Mouse (Mus musculus) small intestine, adult 2 months (tissue): ENCODE measurements around the gene Dad1. TPM values are rescaled to one million over a fixed set of nuclear protein-coding genes. Genes with fewer than 3 reads are reported as not detected.

Experiments used
- H3K27ac ChIP-seq: fragments of 200-500 bp; 2 replicates; pipeline ENCODE4 v1.5.1; 2012; ENCODE audit warnings: low read depth, low read length, control low read depth, inconsistent platforms; ENCODE audit not compliant: insufficient read depth
- H3K27me3 ChIP-seq: fragments of 200-500 bp; 2 replicates; pipeline ENCODE4 v1.6.1; 2012; ENCODE audit warnings: mild to moderate bottlenecking, moderate library complexity, low read length, inconsistent platforms; ENCODE audit not compliant: control insufficient read depth, insufficient read depth
- H3K36me3 ChIP-seq: fragments of 200-500 bp; 2 replicates; pipeline ENCODE4 v1.6.1; 2012; ENCODE audit warnings: mild to moderate bottlenecking, low read length, control low read depth, inconsistent platforms; ENCODE audit not compliant: control insufficient read depth, insufficient read depth
- H3K4me1 ChIP-seq: fragments of 200-500 bp; 2 replicates; pipeline ENCODE4 v1.6.1; 2012; ENCODE audit warnings: low read length, inconsistent platforms, mixed read lengths; ENCODE audit not compliant: control insufficient read depth, insufficient read depth, insufficient read length
- H3K4me3 ChIP-seq: fragments of 200-500 bp; 2 replicates; pipeline ENCODE4 v1.5.1; 2012; ENCODE audit warnings: low read depth, mild to moderate bottlenecking, control low read depth, inconsistent platforms, low read length, moderate library complexity
- CTCF ChIP-seq: fragments of 200-500 bp; IDR thresholded peaks from 2 replicates; pipeline ENCODE4 v1.5.1; 2012; ENCODE audit warnings: low read depth, mild to moderate bottlenecking, control low read depth, inconsistent platforms, low read length, moderate library complexity, mixed read lengths; ENCODE audit not compliant: insufficient replicate concordance, insufficient read length; ENCODE audit errors: extremely low read depth
- POLR2A ChIP-seq: fragments of 200-500 bp; IDR thresholded peaks from 2 replicates; pipeline ENCODE4 v1.6.1; 2012; ENCODE audit warnings: low read depth, mild to moderate bottlenecking, control low read depth, inconsistent platforms, low read length, moderate library complexity
- WGBS: fragments of 180-500 bp; shearing (Covaris S2); methylation state at CpG from one replicate; pipeline ENCODE4 v1.1.7; 2018; 5-methylcytosine and 5-hydroxymethylcytosine counted together
- polyA plus RNA-seq: library from polyadenylated mRNA; depleted of rRNA; stranded (reverse); fragments of >200 nt; gene quantifications from 2 replicates; pipeline ENCODE4 v1.2.3, GENCODE M21; 2012

Gene Dad1
- polyA plus RNA-seq, 1 experiment: 627 TPM

DNA sequence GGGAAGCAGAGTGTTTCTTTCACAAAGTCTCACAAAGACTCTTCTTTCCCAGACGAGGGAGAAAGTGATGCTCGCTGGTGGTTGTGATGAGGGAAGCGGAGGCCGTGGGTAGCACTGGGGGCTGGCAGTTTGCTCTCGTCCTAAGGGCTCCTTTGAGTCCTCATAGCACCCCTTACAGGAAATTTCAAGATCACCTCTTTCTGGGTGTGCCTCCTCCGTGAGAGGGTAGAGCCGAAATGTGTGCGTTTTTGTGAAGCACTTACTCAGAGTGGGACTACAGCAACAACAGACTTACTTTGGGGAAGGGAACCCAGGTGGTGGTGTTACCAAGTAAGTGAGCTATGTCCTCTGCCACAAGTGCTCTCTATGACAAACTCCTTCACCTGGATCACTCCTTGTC lies 42.7 kb downstream of the Dad1 start:
- H3K4me3 ChIP-seq: no peak overlapping the region
- peaks cover 9% of the 10 kb centered on the region; the same call in 1 of the 2 replicates for H3K4me1 ChIP-seq
- H3K36me3 ChIP-seq: no peaks in the 10 kb centered on the region
- no peak for TF ChIP-seq POLR2A
- no peak for TF ChIP-seq CTCF
- 89% methylated on average over 8 of the region's 8 CpGs for WGBS
- no peaks in the 10 kb centered on the region for H3K27me3 ChIP-seq
- no peak overlapping the region for H3K27ac ChIP-seq

DNA sequence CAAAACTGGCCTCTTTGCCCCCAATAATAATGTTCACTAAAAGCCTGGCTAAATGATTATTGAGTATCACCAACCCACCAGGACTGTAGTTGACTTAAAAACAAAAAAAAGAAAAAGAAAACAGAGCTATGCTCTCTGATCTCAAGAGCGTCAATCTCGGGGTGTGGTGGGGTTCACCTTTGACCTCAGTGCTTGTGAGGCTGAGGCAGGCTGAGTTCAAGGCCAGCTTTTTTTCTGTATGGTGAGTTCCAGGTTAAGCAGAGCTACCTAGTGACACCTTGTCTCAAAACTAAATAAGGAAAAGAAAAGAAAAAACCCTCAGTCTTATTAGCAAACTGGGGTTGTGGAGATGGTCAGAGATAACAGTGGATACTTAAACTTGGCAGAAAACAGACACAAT lies 43.5 kb downstream of the Dad1 start:
- H3K4me1 ChIP-seq: peaks cover 2% of the 10 kb centered on the region; the same call in 1 of the 2 replicates
- H3K36me3 ChIP-seq: no peaks in the 10 kb centered on the region
- no peak overlapping the region for H3K27ac ChIP-seq
- TF ChIP-seq CTCF: no peak
- TF ChIP-seq POLR2A: no peak
- H3K4me3 ChIP-seq: no peak overlapping the region
- 62% methylated on average over 2 of the region's 2 CpGs for WGBS
- no peaks in the 10 kb centered on the region for H3K27me3 ChIP-seq

DNA sequence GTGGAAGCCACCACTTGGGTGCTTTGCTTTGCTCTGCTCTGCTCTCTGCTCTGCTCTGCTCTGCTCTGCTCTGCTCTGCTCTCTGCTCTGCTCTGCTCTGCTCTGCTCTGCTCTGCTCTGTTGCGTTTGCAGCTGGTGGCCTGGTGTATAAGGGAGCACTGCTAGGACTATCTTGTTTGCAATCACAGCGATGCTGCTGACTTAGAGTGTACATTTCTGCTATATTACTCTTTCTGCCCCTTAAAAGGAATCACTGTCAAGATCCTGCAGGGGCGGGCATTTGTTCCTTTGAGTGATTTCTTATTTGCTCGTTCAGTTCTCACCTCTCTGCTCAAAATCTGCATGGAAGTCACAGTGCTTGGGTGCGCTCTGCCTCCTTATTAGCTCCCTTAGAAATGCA lies 44.0 kb downstream of the Dad1 start:
- WGBS: 77% methylated on average over 5 of the region's 5 CpGs
- no peak overlapping the region for H3K27ac ChIP-seq

GRCm38 (mm10) chr14:54208741-54209140 lies 45.2 kb downstream of the Dad1 start:
- no peaks in the 10 kb centered on the region for H3K36me3 ChIP-seq
- no peak for TF ChIP-seq CTCF
- TF ChIP-seq POLR2A: no peak
- no peaks in the 10 kb centered on the region for H3K27me3 ChIP-seq
- H3K4me3 ChIP-seq: no peak overlapping the region
- no peak overlapping the region for H3K27ac ChIP-seq
- H3K4me1 ChIP-seq: no peaks in the 10 kb centered on the region
- 86% methylated on average over 6 of the region's 6 CpGs for WGBS

More for the DNA sequence above, 44.0 kb downstream of the Dad1 start:
- Histone ChIP-seq H3K4me3 (no peak overlapping the region), H3K36me3 (no peaks in the 10 kb centered on the region), H3K4me1 (peaks cover 2% of the 10 kb centered on the region; the same call in 1 of the 2 replicates), H3K27me3 (no peaks in the 10 kb centered on the region)
- TF ChIP-seq CTCF (no peak), POLR2A (no peak)

DNA sequence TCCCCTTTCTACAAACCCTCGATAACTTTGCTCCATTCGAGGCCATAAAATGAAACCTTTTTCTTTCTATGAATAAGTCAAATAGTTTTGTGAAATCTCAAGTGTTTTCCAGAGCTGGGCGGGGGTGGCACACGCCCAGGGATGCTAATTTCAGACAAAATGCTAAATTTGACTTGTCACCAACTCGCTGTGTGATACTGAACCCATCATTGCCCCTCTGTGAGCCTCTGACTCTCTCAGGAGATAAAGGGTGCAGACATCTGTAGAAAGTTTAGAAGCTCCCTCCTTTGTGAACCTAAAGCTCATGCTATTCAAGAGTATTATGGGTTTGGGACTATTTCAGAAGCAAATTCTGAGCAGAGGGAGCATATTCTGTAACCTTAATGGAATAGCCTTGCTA lies 46.0 kb downstream of the Dad1 start:
- Histone ChIP-seq H3K36me3 (no peaks in the 10 kb centered on the region), H3K4me1 (no peaks in the 10 kb centered on the region), H3K27ac (no peak overlapping the region; the same call in 1 of the 2 replicates)

GRCm38 (mm10) chr14:54206750-54207550 lies 47.0 kb downstream of the Dad1 start:
- H3K27ac ChIP-seq: no peak overlapping the region

More for the DNA sequence above, 46.0 kb downstream of the Dad1 start:
- no peaks in the 10 kb centered on the region for H3K27me3 ChIP-seq
- no peak overlapping the region for H3K4me3 ChIP-seq
- TF ChIP-seq POLR2A: no peak
- TF ChIP-seq CTCF: no peak
- 72% methylated on average over 5 of the region's 5 CpGs for WGBS

DNA sequence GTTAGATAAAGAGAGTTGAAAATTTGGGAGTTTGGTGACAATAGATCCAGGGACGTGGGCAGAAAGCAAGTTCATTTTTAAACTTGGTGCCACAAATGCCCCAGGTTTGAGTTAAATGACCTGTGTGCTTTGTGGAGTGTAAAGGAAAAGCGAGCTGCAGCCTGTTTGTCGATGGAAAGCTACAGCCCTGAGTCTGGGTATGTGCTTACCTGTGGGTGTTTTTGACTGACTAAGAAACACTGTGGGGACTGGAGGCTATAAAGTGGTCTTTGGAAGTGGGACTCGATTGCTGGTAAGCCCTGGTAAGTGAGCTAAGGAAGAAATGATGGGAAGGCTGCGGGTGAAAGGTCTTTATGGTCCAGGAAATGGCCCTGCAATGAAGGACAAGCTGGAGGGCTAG lies 47.6 kb downstream of the Dad1 start:
- no peaks in the 10 kb centered on the region for H3K27me3 ChIP-seq
- no peak overlapping the region for H3K27ac ChIP-seq
- no peaks in the 10 kb centered on the region for H3K4me1 ChIP-seq
- no peaks in the 10 kb centered on the region for H3K36me3 ChIP-seq
- no peak for TF ChIP-seq POLR2A
- TF ChIP-seq CTCF: no peak
- no peak overlapping the region for H3K4me3 ChIP-seq
- 74% methylated on average over 5 of the region's 5 CpGs for WGBS

More at GRCm38 (mm10) chr14:54206750-54207550, 47.0 kb downstream of the Dad1 start:
- Histone ChIP-seq H3K4me3 (no peak overlapping the region), H3K36me3 (no peaks in the 10 kb centered on the region), H3K4me1 (no peaks in the 10 kb centered on the region), H3K27me3 (no peaks in the 10 kb centered on the region)
- no peak for TF ChIP-seq POLR2A
- TF ChIP-seq CTCF: no peak
- WGBS: 56% methylated on average over 15 of the region's 15 CpGs
